9 mouse cellular contexts compared by ENCODE assay signal in genomic region chr13:53262509-53263250, GRCm38 (mm10). TPM values are rescaled to one million over a fixed set of nuclear protein-coding genes. Genes with fewer than 3 reads are reported as not detected.
DNase-seq lines count a peak whose midpoint lies in the region; ATAC-seq and TF ChIP-seq lines count a peak whose summit lies in the region.
"Had no signal": no experiment of that assay in that cellular context is flagged by ENCODE, and none has a peak within 500 bp of the region (broad histone marks: within the 10 kb centered on the region; RNA-seq: fewer than 3 reads in every experiment).

No protein-coding gene starts in this region.

- no peak for TF ChIP-seq EP300 in stomach, postnatal 0 days (optimal IDR thresholded peaks at IDR 0.05)

- H3K27ac ChIP-seq in heart, embryonic 12.5 days (ENCODE audit: poor library complexity, severe bottlenecking) = peak overlapping the region; percentile 95
- peak overlapping the region; percentile 7; the same call in 1 of the 2 replicates for H3K27ac ChIP-seq in limb, embryonic 10.5 days
- H3K27ac ChIP-seq in stomach, postnatal 0 days (replicated peaks) = peak overlapping the region; percentile 80
- H3K27ac ChIP-seq: forebrain, embryonic 12.5 days had no signal

- H3K4me2 ChIP-seq in heart, embryonic 12.5 days = peak overlapping the region; percentile 52
- peak overlapping the region; percentile 17; the same call in 1 of the 2 replicates for H3K4me2 ChIP-seq in stomach, postnatal 0 days (replicated peaks; ENCODE audit: low read depth)
- H3K4me2 ChIP-seq: forebrain, embryonic 12.5 days had no signal

- 0 out of 2 replicates have a peak, but pooled peaks cover 4% of the 10 kb centered on the region for H3K9me3 ChIP-seq in heart, embryonic 12.5 days (replicated peaks)
- no peaks in the 10 kb centered on the region for H3K9me3 ChIP-seq in limb, embryonic 10.5 days (replicated peaks)
- H3K9me3 ChIP-seq in stomach, postnatal 0 days (ENCODE audit: control insufficient read depth, low read length) = no peaks in the 10 kb centered on the region
- H3K9me3 ChIP-seq: forebrain, embryonic 12.5 days had no signal

- no peak for TF ChIP-seq POLR2A in lung, adult 2 months (IDR thresholded peaks at IDR 0.05; ENCODE audit: borderline replicate concordance, extremely low read depth, low read depth, low read length)

- no peaks in the 10 kb centered on the region for H3K36me3 ChIP-seq in heart, embryonic 12.5 days
- H3K36me3 ChIP-seq in limb, embryonic 10.5 days = 0 out of 2 replicates have a peak, but pooled peaks cover 9% of the 10 kb centered on the region
- no peaks in the 10 kb centered on the region for H3K36me3 ChIP-seq in stomach, postnatal 0 days (ENCODE audit: control insufficient read depth, insufficient read depth, low read length)
- H3K36me3 ChIP-seq: forebrain, embryonic 12.5 days had no signal

- H3K27me3 ChIP-seq in heart, embryonic 12.5 days (replicated peaks) = no peaks in the 10 kb centered on the region
- H3K27me3 ChIP-seq in limb, embryonic 10.5 days (ENCODE audit: low read depth, poor library complexity, severe bottlenecking) = no peaks in the 10 kb centered on the region
- H3K27me3 ChIP-seq in stomach, postnatal 0 days (ENCODE audit: control insufficient read depth, insufficient read depth, low read length) = no peaks in the 10 kb centered on the region
- H3K27me3 ChIP-seq: forebrain, embryonic 12.5 days had no signal

- ATAC-seq in heart, embryonic 12.5 days (ENCODE audit: insufficient number of reproducible peaks, low FRiP score) = peak; percentile 61; the same call in 1 of the 2 replicates
- ATAC-seq in stomach, postnatal 0 days (ENCODE audit: low FRiP score, low TSS enrichment) = peak; percentile 53; the same call in 1 of the 2 replicates

- no peak overlapping the region for H3K4me3 ChIP-seq in lung, adult 2 months (replicated peaks; ENCODE audit: extremely low read depth, low read depth, low read length)
- peak overlapping the region; percentile 8; the same call in 1 of the 2 replicates for H3K4me3 ChIP-seq in heart, embryonic 12.5 days
- H3K4me3 ChIP-seq in limb, embryonic 10.5 days = no peak overlapping the region
- no peak overlapping the region for H3K4me3 ChIP-seq in stomach, postnatal 0 days (ENCODE audit: low read depth, low read length)
- H3K4me3 ChIP-seq: forebrain, embryonic 12.5 days had no signal

- no peak for TF ChIP-seq CTCF in lung, adult 2 months (IDR thresholded peaks at IDR 0.05; ENCODE audit: insufficient read depth, low read length)
- TF ChIP-seq CTCF in stomach, postnatal 0 days (IDR thresholded peaks at IDR 0.05; ENCODE audit: low read depth) = no peak

- no peaks in the 10 kb centered on the region for H3K4me1 ChIP-seq in lung, adult 2 months (ENCODE audit: control insufficient read depth, insufficient read depth, low read length)
- H3K4me1 ChIP-seq in heart, embryonic 12.5 days (replicated peaks) = peaks cover 84% of the 10 kb centered on the region
- peaks cover 93% of the 10 kb centered on the region for H3K4me1 ChIP-seq in limb, embryonic 10.5 days
- peaks cover 3% of the 10 kb centered on the region for H3K4me1 ChIP-seq in stomach, postnatal 0 days (replicated peaks; ENCODE audit: control insufficient read depth, insufficient read depth)

- DNase-seq in lung, adult 18-20 months = peak; percentile 16 to 36
- no peak for DNase-seq in lung, adult 2 months
- peak; percentile 35 for DNase-seq in limb, embryonic 10.5 days (ENCODE audit: low spot score)
- no peak for DNase-seq in stomach, postnatal 0 days (ENCODE audit: low spot score)
- DNase-seq in frontal cortex, postnatal 36 days (ENCODE audit: low spot score in 2 of 2) = no peak
- no peak for DNase-seq in layer of hippocampus, adult 9-11 months
- DNase-seq: cerebellum, postnatal 25 days had no signal

- WGBS in lung, adult 2 months = 60% methylated on average over 16 of the region's 16 CpGs
- WGBS in heart, embryonic 12.5 days = 23% methylated on average over 16 of the region's 16 CpGs
- WGBS in limb, embryonic 10.5 days = 58% methylated on average over 16 of the region's 16 CpGs
- WGBS in stomach, postnatal 0 days = 42% methylated on average over 16 of the region's 16 CpGs

- H3K9ac ChIP-seq in heart, embryonic 12.5 days = peak overlapping the region; percentile 4
- no peak overlapping the region for H3K9ac ChIP-seq in stomach, postnatal 0 days (ENCODE audit: low read length)
- H3K9ac ChIP-seq: forebrain, embryonic 12.5 days had no signal

RNA-seq across cellular contexts. Expression of gene Ror2, which starts 23.2 kb away (rescaled TPM):
- 4.0 and 4.3 TPM in 2 replicates for polyA plus RNA-seq in lung, adult 2 months (2012; rRNA removed)
- polyA plus RNA-seq in heart, embryonic 12.5 days (2016; fragmentation: Nextera tagmentation; extraction: Ambion mirVana) = 28.3 and 30.7 TPM in 2 replicates
- polyA plus RNA-seq in limb, embryonic 10.5 days (2016; fragmentation: Nextera tagmentation; extraction: Ambion mirVana) = 37.9 and 40.1 TPM in 2 replicates
- polyA plus RNA-seq in stomach, postnatal 0 days (2015; fragmentation: Nextera tagmentation; extraction: Ambion mirVana) = 5.7 and 6.9 TPM in 2 replicates

Comparison
In these comparisons a context has a peak if more than half of its experiments do, and no peak if none do; other contexts are left out.
1. DNase-seq: peak in lung, adult 18-20 months (2 of 2) and limb, embryonic 10.5 days (single experiment); none in lung, adult 2 months (single experiment), stomach, postnatal 0 days (single experiment), frontal cortex, postnatal 36 days (0 of 2) and layer of hippocampus, adult 9-11 months (single experiment).
2. H3K27ac ChIP-seq: peak in every context shown above with its lines; median percentile 95 in heart, embryonic 12.5 days; 80 in stomach, postnatal 0 days; 7 in limb, embryonic 10.5 days.